Mouse (Mus musculus) lung, embryonic 16.5 days (tissue): ENCODE results near the gene Gm49353. TPM values are rescaled to one million over a fixed set of nuclear protein-coding genes. Genes with fewer than 3 reads are reported as not detected.

Experiments
- ATAC-seq: fragments of 200-750 bp; cut with Nextera tagmentation; 2 replicates; pipeline ENCODE4 v1.8.0; 2017; ENCODE audit warnings: low read depth, mild to moderate bottlenecking, moderate library complexity
- H3K27ac ChIP-seq: fragments of 300-500 bp; sonication (generic); 2 replicates; pipeline ENCODE4 v1.5.1; 2014; ENCODE audit warnings: mild to moderate bottlenecking, control low read depth, low read length
- H3K27me3 ChIP-seq: fragments of 300-500 bp; sonication (generic); 2 replicates; pipeline ENCODE4 v1.6.1; 2014; ENCODE audit warnings: low read depth, low read length, mixed read lengths; ENCODE audit not compliant: control insufficient read depth, insufficient read depth
- H3K36me3 ChIP-seq: fragments of 300-500 bp; sonication (generic); 2 replicates; pipeline ENCODE4 v1.6.1; 2014; ENCODE audit warnings: low read length; ENCODE audit not compliant: control insufficient read depth, insufficient read depth
- H3K4me1 ChIP-seq: fragments of 300-500 bp; sonication (generic); replicated peaks from 2 replicates; pipeline ENCODE4 v1.6.1; 2014; ENCODE audit warnings: low read length, mixed read lengths; ENCODE audit not compliant: control insufficient read depth, insufficient read depth
- H3K4me2 ChIP-seq: fragments of 300-500 bp; sonication (generic); 2 replicates; pipeline ENCODE4 v1.6.1; 2014; ENCODE audit warnings: low read depth, low read length, control low read depth
- H3K4me3 ChIP-seq: fragments of 300-500 bp; sonication (generic); 2 replicates; pipeline ENCODE4 v1.5.1; 2014; ENCODE audit warnings: mild to moderate bottlenecking, low read length, control low read depth
- H3K9ac ChIP-seq: fragments of 300-500 bp; sonication (generic); 2 replicates; pipeline ENCODE4 v1.6.1; 2014; ENCODE audit warnings: low read length, control low read depth
- H3K9me3 ChIP-seq: fragments of 300-500 bp; sonication (generic); 2 replicates; pipeline ENCODE4 v1.6.1; 2016; ENCODE audit warnings: low read length; ENCODE audit not compliant: control insufficient read depth
- WGBS: fragments of 180-500 bp; shearing (Covaris S2); extraction: QIAGEN DNeasy Blood & Tissue Kit; methylation state at CpG from one replicate; pipeline ENCODE4 v1.1.7; 2014; 5-methylcytosine and 5-hydroxymethylcytosine counted together
- polyA plus RNA-seq: library from polyadenylated mRNA; unstranded; fragments of >200 nt; fragmentation: Nextera tagmentation; extraction: Ambion mirVana; gene quantifications from 2 replicates; pipeline ENCODE4 v1.2.1, GENCODE M21; 2015

The Gm49353 gene
- polyA plus RNA-seq, 1 experiment from 2014 or later = not detected

DNA sequence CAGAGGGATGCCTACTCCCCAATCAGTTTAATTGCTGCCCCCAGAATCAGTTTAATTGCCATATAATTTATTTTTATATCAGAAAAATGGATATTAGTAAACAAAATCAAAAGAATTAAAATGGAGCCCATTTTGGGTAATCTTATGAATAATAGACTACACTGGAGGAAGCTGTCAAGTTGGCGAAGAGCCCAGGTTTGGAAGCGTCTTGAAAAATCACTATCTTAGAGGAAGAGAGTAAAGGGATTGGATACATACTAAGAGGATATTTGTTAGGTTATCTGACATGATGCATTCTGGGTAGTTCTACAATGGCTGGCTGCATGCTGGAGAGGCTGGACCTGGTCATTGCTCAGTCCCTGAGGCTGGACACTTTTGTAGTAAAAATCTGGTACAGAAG, 32.5 kb downstream of the Gm49353 start:
- ATAC-seq = no peak
- H3K4me2 ChIP-seq = no peak overlapping the region
- H3K9me3 ChIP-seq = no peaks in the 10 kb centered on the region
- WGBS = 52% methylated on average over 2 of the region's 2 CpGs
- no peaks in the 10 kb centered on the region for H3K27me3 ChIP-seq
- no peak overlapping the region for H3K9ac ChIP-seq
- no peak overlapping the region for H3K27ac ChIP-seq
- no peaks in the 10 kb centered on the region for H3K36me3 ChIP-seq
- H3K4me1 ChIP-seq = no peaks in the 10 kb centered on the region
- no peak overlapping the region for H3K4me3 ChIP-seq

Other genes with a start within 250 kb of the Gm49353 start
- gene 2310057J18Rik, start 212.7 kb upstream of the Gm49353 start, polyA plus RNA-seq = not detected in 2 replicates
- gene Soga3, start 55.1 kb upstream of the Gm49353 start, polyA plus RNA-seq = 0.38 and 0.63 TPM in 2 replicates
- 0.18 and 0.24 TPM in 2 replicates for gene 9330159F19Rik, start 12.7 kb downstream of the Gm49353 start, polyA plus RNA-seq
- gene Echdc1, start 114.2 kb downstream of the Gm49353 start, polyA plus RNA-seq = 21.2 and 22.6 TPM in 2 replicates
- gene Rnf146, start 163.5 kb downstream of the Gm49353 start, polyA plus RNA-seq = 52.5 and 53.3 TPM in 2 replicates